Mouse (Mus musculus) liver (tissue): ENCODE measurements at regions not wholly inside any gene's neighbourhood (a gene's known extent, or its start where the extent isn't known, plus 50 kb on each side); places are given as distances from the start of the nearest gene placed in this dataset.
"Not testable (repeated sequence)": the region's sequence is repeated elsewhere in the genome, so short reads cannot be mapped to it uniquely, and the experiment has no call there.

ENCODE experiments used
- DNase-seq: peaks from one replicate; pipeline ENCODE4 v3.0.0-alpha.2; 2020; ENCODE audit warnings: mixed read lengths

- no peak for DNase-seq
Measured at GRCm38 (mm10) chr4:153616938-153617337, 134.3 kb upstream of the Ajap1 start.

- DNase-seq: no peak
Measured at GRCm38 (mm10) chr4:153620871-153621270, 138.3 kb upstream of the Ajap1 start.

GRCm38 (mm10) chr4:153631161-153631560, 148.6 kb upstream of the Ajap1 start:
- DNase-seq: no peak

GRCm38 (mm10) chr4:153632056-153632455, 149.4 kb upstream of the Ajap1 start:
- no peak for DNase-seq

GRCm38 (mm10) chr4:153632551-153632950, 149.9 kb upstream of the Ajap1 start:
- no peak for DNase-seq

- no peak for DNase-seq
Measured at GRCm38 (mm10) chr4:153633260-153633659, 150.6 kb upstream of the Ajap1 start.

- no peak for DNase-seq
Measured at GRCm38 (mm10) chr4:153634221-153634881, 151.7 kb upstream of the Ajap1 start.

GRCm38 (mm10) chr4:153637989-153638388, 155.4 kb upstream of the Ajap1 start:
- no peak for DNase-seq

- DNase-seq: no peak
Measured at GRCm38 (mm10) chr4:153651849-153652248, 169.2 kb upstream of the Ajap1 start.

- no peak for DNase-seq
Measured at GRCm38 (mm10) chr4:153652841-153653240, 170.2 kb upstream of the Ajap1 start.

- DNase-seq: no peak
Measured at GRCm38 (mm10) chr4:153662731-153663130, 180.1 kb upstream of the Ajap1 start.

GRCm38 (mm10) chr4:153666626-153667236, 184.1 kb upstream of the Ajap1 start:
- not testable (repeated sequence) for DNase-seq

- peak; percentile 28 for DNase-seq
Measured at GRCm38 (mm10) chr4:153669070-153669469, 186.5 kb upstream of the Ajap1 start.

- DNase-seq: peak; percentile 30
Measured at GRCm38 (mm10) chr4:153670216-153670615, 187.6 kb upstream of the Ajap1 start.

GRCm38 (mm10) chr4:153675431-153675830, 192.8 kb upstream of the Ajap1 start:
- DNase-seq: no peak

- DNase-seq: peak; percentile 29
Measured at GRCm38 (mm10) chr4:153679151-153679550, 196.5 kb upstream of the Ajap1 start.

- no peak for DNase-seq
Measured at GRCm38 (mm10) chr4:153688441-153688840, 205.8 kb upstream of the Ajap1 start.

- no peak for DNase-seq
Measured at GRCm38 (mm10) chr4:153693881-153694280, 211.3 kb upstream of the Ajap1 start.

GRCm38 (mm10) chr4:153696426-153697040, 213.9 kb upstream of the Ajap1 start:
- DNase-seq: no peak

GRCm38 (mm10) chr4:153707218-153707617, 224.6 kb upstream of the Ajap1 start:
- DNase-seq: no peak

- DNase-seq: no peak
Measured at GRCm38 (mm10) chr4:153714995-153715645, 232.5 kb upstream of the Ajap1 start.

- no peak for DNase-seq
Measured at GRCm38 (mm10) chr4:153717273-153717672, 234.7 kb upstream of the Ajap1 start.

- DNase-seq: no peak
Measured at GRCm38 (mm10) chr4:153724045-153724444, 233.0 kb upstream of the A430005L14Rik start.

GRCm38 (mm10) chr4:153727273-153727672, 229.8 kb upstream of the A430005L14Rik start:
- no peak for DNase-seq
